Mouse (Mus musculus): ENCODE data around the gene Rcor1. TPM values are rescaled to one million over a fixed set of nuclear protein-coding genes. Genes with fewer than 3 reads are reported as not detected.

Gene Rcor1
- 10 to 100 TPM; 14.3 to 19.4 TPM for total RNA-seq (2021)
- long read RNA-seq, experiment 1, full-length matches to known transcripts, result 20 of 27 reads
- long read RNA-seq, experiment 1, partial matches to known transcripts, result 3 of 27 reads
- long read RNA-seq, experiment 1, other reads (novel, unspliced or antisense), result 4 of 27 reads
- long read RNA-seq, experiment 2, full-length matches to known transcripts, result 10 of 19 reads
- long read RNA-seq, experiment 2, partial matches to known transcripts, result 2 of 19 reads
- long read RNA-seq, experiment 2, other reads (novel, unspliced or antisense), result 7 of 19 reads

DNA sequence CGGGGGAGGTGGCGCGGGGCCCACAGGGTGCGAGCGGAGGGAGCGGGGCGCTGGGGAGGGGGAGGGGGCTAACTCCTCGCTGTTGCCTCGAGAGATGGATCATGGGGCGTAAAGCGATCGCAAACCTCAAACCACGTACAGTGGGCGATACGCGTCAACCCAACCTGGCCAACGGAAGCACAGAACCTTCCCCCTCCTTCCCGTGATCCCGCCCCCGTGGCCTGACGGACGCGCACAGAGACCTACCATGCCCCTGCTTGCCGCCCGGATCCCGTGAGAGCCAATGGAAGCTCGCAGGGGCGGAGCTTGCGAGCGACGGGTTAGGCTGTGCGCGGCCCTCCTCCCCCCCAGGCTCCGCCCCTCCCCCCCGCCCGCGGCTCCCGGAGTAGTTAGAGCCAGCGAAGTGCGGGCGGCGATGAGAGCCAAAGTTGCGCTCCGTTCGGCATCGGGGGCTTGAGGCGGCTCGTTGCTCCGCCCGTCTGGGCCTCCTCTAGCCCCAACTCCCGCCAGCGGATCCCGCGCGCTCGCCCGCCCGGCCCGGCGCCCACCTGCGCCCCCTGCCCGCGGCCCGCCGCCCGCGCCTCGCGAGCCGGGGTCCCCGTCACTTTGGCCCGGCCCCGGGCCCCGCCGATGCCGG lies at the start of gene Rcor1:
TSS of gene Rcor1 (plus strand) at position 376 of the 637 bp plus-strand sequence.
- peak; percentile 97 for DNase-seq

DNA sequence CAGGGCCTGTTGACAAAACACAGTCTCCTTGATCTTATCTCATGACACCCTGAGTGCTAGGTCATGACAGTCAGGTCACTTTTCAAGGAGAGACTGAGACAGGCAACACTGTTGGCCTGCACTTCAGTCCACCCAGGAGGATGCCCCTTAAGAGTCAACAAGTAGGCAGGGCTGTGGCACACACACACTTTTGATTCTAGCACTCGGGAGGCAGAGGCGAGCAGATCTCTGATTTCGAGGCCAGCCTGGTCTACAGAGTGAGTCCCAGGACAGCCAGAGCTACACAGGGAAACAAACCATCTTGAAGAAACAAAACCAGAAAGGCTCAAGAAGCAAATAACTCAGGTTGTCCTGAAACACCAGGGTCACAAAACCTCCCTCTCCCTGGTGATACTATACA lies 49.7 kb upstream of the Rcor1 start:
- DNase-seq, result no peak

DNA sequence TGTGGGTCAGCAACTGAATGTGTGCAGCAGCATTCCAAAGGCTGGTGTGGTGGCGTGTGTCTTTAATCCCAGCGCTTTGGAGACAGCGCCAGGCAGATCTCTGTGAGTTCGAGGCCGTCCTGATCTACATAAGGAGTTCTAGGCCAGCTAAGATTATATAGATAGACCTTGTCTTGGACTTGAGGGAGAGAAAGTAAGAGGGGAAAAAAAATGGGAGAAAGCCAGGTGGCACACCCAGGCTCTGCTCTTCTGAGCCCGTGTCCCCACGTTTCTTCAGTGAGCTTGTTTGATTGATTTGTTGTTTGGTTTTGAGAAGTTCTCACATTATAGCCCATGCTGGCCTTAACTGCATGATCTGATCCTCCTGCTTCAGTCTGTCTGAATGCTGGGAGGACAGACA lies 48.7 kb upstream of the Rcor1 start:
- no peak for DNase-seq

DNA sequence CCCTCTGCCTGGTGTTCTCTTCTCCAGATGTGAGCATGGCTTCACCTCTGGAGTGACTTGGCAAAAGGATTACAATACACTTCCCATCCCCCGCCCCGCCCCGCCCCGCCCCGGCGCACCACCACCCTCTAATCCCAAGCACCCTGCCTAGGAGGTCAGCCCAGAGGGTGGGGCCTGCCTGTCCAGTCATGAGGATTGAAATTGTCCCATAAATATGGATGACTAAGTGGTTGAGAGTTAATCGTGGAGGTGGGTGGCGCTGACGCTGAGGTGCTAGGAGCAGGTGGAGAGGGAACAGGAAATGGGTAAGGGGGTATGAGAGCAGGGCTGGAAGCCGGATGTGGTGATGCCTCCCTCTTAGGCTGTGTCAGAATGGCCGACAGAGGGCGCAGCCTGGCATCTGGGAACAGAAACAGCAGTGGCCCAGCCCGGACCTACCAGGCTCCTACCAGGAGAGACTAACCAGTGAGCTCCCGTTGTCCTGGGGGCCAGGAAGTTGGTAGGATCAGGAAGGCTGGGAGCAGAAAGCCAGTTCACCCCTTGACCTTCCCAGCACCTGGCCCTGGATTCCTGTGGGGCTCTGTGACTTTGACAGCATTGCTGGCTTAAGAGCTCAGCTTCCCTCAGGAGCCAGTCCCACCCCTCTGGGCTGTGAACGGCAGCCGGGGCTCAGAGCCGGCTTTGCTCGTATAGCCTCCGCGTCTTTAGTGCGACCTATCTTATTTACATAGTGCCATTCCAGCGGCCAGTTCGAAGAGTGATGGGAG lies 47.6 kb upstream of the Rcor1 start:
- DNase-seq, result peak; percentile 73

DNA sequence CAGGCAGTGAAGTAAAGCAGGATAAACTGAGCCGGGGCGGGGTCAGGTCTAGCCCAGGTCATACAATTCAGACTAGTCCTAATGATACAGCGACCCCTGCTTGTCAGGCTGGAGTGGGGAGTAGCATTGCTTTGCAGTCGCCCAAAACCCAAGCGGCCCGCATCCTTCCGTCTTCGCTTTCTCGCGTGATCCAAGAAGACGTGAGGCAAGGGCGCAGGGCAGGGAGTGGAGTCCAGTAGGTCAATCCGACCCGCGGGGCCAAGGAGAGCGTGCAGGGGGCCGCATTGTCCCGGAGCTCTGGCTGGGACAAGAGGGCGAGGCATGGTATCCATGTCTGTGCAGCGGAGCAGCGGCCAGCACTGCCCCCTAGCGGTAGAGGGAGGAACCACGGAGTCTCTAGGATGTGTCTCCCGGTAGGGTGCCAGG lies 47.0 kb upstream of the Rcor1 start:
- DNase-seq, result peak; percentile 97

DNA sequence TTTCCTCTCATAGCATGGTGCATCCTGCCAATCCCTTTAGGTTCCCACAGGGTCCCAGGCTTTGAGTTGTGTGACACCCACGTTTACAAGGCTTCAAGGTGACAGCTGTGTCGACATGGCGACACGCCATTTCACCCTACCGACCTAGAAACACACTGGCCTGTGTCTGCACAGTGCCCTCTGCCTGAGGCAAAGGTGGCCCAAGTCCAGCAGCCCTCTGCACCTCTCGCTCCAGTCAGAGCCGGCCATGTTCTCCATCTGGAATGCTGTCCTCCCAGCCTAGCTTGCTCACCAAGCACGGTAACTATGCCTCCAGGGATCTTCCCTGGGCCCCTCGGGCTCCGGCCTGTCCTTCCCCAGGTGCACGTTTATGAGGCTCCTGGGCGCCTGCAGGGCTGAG lies 46.4 kb upstream of the Rcor1 start:
- no peak for DNase-seq

DNA sequence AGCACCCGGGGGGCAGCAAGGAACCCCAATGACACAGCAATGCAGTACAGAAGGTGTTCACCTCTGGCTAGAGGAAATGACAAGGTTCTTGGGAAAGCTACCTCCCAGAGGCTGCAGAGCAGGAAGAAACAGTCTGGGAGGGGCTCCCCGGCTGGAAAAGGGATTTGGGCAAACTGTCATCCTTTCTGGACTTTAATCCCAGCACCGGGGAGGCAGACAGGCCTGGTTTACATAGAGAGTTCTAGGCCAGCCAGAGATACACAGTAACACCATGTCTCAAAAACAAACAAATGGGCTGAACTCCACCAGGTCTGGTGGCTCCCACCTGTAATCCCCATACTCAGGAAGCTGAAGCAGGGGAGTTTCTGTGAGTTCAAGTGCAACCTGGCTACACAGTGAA lies 45.9 kb upstream of the Rcor1 start:
- no peak for DNase-seq

DNA sequence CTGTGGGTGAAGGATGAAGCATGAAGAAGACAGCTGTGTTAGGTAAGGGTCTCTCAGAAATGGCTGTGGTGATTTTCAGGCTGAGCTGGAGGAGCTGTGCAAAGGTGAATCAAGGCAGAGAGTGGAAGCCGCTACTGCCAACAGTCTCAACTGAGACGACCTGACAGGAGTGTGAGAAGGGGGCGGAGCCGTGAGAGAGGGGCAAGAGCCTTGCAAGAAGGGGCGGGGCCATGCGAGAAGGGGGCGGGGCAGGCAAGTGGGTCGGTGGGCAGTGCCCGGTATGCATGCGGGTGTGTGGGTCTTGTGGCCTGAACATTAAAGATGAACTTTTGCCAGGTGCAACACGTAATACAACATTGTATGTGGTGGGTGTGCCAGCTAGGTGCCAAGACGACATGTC lies 44.5 kb upstream of the Rcor1 start:
- no peak for DNase-seq

DNA sequence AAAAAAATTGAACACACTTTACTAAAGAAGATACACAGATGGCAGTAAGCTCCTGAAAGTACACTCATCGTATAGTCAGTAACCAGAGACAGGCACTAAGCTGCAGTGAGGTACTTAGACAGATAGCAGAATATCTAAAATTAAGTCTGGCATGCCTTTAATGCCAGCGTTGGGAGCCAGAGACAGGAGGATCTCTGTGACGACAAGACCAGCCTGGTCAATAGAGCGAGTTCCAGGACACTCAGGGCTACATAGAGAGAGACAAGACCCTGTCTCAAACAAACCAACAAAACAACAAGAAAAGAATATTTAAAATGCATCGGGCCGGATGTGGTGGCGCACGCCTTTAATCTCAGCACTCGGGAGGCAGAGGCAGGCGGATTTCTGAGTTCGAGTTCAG lies 41.1 kb upstream of the Rcor1 start:
- no peak for DNase-seq

DNA sequence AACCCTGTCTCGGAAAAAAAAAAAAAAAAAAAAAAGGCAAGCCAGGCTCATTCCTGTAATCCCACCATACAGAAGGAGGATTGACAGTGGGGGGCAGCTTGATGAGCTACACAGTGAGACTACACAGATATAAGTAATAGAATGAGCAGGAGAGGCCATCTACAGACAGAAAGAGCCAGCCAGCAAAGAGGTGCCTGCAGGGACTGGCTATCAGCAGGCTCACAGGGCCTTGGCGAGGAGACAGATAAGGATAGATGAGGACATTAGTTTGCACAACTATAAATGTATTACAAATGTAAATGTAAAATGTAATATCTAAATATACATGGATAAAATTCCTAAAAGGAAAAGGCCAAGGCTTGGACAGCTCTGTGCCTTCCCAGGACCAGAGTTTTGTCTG lies 39.3 kb upstream of the Rcor1 start:
- DNase-seq, result no peak

DNA sequence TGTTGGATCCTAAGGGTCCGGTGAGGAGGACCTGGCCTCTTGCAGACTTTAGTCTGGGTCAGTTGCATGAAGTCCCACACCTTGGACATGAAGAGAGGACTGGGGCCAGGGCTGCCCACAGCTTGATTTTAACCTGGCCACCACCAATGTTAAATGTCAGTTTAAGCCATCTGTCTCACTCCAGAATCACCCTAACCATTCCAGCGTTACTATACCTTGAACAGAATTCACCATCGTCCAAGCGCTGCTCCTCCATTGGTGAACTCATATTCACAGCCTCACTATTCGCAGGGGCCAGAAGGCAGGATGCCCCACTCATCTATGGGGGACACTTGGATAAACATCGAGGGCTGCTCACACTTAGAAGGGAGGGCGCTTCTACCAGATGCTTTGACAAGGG lies 38.2 kb upstream of the Rcor1 start:
- no peak for DNase-seq

DNA sequence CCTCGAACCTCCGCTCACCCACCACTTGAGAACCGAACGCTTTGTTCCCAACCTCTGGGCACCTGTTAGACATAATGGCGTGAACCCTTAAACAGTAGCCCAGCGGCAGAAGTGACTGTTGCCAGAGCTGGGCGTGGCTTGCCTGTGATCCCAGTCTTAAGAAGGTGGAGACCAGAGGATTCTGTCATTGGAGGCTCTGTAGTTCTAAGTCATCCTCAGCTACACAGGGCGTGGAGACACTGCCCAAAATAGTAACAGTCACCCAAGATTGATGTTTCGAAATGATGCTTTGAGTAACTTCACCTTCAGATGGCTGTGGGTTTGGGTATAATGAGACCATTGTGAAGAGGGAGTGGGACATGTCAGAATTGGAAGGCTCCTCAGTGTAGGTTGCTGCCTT lies 35.0 kb upstream of the Rcor1 start:
- DNase-seq, result no peak

DNA sequence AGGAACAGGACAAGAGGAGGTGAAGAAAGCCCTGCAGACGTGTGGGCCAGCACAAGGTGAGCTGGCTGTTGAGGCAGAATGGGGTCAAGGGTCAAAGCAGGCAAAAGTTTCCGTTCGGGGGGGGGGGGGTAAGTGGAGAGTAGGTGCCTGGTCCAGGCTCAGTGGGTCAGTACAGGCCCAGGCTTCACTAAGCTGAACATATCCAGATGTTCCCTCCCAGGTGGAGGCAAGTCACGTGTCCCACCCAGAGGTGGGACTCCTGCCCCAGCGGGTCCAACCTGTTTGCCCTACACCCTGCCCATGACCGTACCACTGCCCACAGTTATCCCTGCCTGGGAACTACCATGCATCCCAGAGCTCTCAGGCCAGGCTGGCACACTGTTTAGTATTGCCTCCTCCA lies 33.3 kb upstream of the Rcor1 start:
- no peak for DNase-seq

DNA sequence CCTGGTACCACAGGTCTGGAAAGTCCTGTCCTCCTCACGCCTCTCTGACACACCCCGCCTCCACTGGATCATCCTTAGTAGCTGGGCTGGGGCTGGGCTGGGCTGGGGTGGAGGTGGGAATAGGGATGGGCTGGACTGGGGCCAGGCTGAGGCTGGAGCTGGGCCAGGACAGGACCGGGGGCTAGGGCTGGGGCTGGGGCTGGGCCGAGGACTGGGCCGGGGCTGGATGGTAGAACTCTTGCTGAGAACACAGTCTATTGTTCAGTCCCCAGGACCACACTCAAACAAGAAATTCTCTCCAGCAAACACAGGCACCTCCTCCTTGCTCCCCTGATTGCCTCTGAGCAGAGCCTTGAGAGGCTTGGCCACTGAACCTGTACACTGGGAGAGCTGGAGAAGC lies 32.8 kb upstream of the Rcor1 start:
- DNase-seq, result no peak

DNA sequence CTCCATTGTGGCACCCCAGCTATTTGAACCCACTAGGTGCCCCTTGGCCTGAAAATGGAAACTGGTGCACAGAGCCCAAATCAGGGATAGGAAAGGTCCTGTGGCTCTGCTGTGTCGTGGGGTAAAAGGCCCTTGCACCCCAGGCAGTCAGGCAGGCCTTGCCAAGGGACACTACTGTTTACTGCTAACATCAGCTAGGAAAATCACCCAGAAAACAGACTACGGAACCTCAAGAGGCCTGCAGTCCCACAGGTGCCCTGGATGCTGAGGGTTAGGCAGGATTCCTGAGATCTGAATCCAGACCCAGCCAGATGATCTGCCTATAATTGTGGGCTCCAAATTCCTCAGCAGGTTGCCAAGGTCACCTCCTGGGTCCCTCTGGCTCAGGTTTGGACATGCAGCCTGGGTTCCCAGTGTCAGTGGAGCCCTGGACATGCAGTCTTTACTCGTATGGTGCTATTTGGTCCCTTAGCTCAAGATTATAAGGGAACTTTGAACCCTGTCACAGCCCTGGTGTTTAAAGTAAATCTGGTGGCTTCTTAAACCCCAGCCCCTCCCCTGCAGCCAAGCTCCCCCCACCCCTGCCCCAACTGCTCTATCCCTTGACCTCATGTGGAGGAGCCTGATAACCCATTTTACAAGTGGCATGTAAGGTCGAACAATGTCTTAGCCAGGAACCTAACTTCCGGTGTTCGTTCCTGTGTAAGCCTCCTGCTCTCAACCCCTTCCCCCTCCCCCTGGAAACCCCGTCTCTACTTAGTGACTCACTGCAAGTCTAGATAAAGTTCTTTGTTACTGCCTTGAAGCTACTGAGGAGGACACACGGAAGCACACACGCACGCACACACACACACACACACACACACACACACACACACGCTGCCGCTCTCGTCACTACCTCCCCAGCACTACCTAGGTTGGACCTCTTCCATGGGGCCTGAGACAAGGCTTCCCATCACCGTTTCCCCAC lies 31.7 kb upstream of the Rcor1 start:
- DNase-seq, result no peak

DNA sequence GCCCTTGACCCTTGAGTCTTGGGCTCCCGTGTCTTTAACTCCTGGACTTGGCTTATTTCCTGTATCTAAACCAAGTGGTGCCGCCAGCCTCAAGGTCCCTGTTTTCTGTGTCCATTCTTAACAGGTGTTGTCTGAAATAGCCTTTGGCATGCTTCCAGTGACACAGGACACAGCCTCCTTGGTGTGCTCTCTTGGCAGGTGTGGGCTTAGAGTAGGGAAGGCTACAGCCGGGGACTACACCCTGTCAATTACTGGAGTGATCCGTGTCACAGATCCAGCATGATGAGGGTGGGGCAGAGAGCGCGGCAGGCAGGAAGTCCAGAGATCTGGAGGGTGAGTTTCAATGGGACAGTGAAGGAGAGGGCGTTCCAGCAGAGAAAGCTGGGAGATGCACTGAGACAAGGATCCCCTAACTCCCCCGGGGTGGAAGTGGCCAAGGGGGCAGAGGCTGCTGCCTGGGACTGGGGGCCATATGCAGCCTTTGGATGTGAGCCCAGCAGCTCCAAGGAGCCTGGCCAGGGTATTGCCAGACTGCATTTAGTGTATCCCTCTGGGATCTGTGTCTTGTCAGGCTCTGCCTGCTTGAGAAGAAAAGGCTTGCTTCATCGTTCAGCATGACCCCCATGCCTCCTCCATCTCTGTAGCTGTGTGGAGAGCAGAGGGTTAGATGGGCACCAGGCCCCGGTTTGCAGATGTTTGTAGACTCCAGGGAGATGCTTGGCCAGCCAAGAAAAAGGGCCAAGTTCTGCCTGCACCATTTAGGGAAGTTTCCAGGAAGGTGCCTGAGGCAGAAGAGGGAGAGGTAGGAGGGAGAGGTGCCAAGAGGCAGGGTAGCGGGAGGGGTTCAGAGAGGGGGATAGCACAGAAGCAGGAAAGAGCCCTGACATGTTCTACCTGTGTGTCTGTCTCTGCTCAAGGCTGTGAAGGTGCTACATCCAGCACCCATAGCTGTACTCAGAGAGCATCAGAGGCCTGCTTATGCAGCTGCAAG lies 30.4 kb upstream of the Rcor1 start:
- no peak for DNase-seq

DNA sequence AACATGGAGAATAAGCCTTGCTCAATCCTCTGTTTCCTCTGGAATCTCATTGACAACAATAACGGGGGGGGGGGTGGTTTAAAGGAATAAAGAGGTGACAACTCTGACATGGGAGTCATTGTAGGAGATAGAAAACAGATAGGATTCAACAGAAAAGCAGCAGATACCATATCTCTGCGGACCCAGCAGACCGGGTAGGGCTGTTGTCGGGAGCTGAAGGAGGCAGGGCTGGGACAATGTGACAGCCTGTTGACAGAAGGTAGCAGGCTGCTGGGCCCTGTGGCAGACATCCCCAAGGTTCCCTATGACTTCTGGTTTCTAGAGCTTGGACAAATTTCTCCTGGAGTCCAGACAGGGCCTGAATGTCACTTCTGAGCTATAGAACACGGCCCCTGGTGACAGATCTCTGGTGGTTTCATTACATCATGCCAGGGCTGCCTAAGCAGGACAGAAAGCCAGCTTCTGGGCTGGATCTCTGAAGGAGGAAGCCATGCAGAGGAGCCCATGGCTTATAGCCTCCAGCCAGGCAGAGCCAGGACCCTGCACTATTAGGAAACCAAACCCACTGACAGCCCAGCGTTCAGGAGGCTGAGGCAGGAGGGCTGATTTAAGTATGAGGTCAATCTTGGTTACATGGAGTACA lies 29.4 kb upstream of the Rcor1 start:
- no peak for DNase-seq

DNA sequence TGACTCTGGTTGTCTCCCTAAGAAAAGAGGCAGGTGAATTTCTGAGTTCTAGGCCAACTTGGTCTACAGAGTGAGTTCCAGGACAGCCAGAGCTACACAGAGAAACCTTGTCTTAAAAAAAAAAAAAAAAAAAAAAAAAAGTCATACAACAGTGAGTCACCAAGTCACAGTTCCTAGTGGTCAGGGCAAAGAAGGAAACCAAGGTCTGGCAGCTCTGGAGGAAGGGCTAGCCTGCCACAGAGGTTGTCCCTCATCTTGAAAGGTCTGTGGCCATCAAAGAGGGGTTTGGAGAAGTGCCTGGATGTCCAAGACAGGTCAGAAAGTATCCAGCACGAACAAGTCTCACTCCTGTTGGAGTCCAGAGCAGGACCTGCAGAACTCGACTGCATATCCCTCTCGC lies 22.3 kb upstream of the Rcor1 start:
- DNase-seq, result no peak

DNA sequence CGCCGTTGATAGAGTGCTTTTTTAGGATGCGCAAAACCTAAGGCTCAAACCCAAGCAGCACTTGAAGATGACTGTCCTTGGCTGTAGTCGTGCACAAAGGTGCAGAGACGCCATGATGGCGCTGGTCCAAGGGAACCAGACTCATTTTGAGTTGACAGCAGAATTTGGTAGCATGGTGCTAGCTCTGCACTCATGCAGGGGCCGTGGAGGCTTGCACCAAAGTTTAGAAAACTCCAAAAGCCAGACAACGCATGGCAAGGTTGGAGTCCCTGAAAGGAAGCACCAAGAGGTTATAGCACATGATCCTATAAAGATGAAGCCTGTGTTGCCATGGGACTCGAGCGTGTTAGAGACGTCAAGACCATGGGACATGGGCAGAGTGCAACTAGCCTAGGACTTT lies 21.1 kb upstream of the Rcor1 start:
- no peak for DNase-seq

DNA sequence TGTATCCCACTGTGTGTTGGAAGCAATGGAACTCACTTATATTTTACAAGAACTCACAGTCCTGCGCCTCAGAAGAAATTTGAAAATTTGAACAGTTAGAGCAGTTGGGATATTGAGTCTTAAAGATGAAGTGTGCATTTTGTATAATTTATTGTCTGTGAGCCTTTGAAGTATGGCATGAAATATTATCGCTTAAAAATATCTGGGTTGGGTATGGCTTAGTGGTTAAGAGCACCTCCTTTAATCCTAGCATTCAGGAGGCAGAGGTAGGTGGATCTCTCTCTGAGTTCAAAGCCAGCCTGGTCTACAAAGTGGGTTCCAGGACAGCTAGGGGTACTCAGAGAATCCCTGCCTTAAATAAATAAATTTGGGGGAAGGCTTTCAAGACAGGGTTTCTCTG lies 20.1 kb upstream of the Rcor1 start:
- no peak for DNase-seq

DNA sequence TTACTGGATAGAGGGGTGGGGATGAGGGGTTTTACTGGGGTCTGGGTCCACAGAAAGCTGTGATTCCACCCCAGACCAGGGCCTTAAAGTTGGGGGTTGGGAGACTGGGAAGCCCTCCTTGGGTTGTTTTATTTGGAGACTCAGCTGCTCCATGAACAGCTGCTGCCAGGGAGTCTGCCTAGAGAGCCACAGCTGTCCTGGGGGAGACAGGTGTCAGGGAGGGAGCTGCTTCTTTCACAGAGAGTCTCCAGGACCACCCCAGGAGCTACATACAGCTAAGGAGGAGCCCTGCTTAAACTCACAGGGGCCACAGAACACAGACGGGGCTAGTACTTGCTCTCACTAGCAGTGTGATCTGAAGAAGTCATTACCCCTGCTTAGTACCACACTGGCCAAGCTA lies 18.0 kb upstream of the Rcor1 start:
- no peak for DNase-seq

All from gastrocnemius, postnatal 10 days (tissue).